Mouse (Mus musculus) MEL (cell line): Measurements from ENCODE around the gene Syne2. TPM values are rescaled to one million over a fixed set of nuclear protein-coding genes. Genes with fewer than 3 reads are reported as not detected.

Source experiments
- DNase-seq: peaks from one replicate; pipeline ENCODE4 v3.0.0; 2011; ENCODE audit warnings: low read depth, low spot score
- H3K27ac ChIP-seq: 2 replicates; pipeline ENCODE4 v1.5.1; 2012; ENCODE audit warnings: low read depth, mild to moderate bottlenecking, control low read depth, low read length, moderate library complexity; ENCODE audit not compliant: control insufficient read depth
- H3K27me3 ChIP-seq, 2 experiments: fragments of 150-350 bp in 1 of 2; sonication (generic) in 1 of 2; 2 replicates each; pipeline ENCODE4 v1.6.1; 2012; ENCODE audit warnings: low read length in 2 of 2, mild to moderate bottlenecking in 2 of 2, improper control_type of control experiment in 1 of 2, moderate library complexity in 1 of 2; ENCODE audit not compliant: insufficient read depth in 2 of 2, control insufficient read depth in 1 of 2
- H3K36me3 ChIP-seq, 2 experiments: 2 replicates each; pipeline ENCODE4 v1.6.1; 2012 to 2014; ENCODE audit warnings: low read length in 2 of 2, improper control_type of control experiment in 1 of 2, inconsistent platforms in 1 of 2, mild to moderate bottlenecking in 1 of 2; ENCODE audit not compliant: insufficient read depth in 2 of 2, control insufficient read depth in 1 of 2
- H3K4me1 ChIP-seq, 2 experiments: fragments of 150-350 bp in 1 of 2; sonication (generic) in 1 of 2; 2 replicates each; pipeline ENCODE4 v1.6.1; 2012; ENCODE audit warnings: low read length in 2 of 2, improper control_type of control experiment in 1 of 2, mild to moderate bottlenecking in 1 of 2; ENCODE audit not compliant: insufficient read depth in 2 of 2, control insufficient read depth in 1 of 2
- H3K4me3 ChIP-seq, 2 experiments: fragments of 150-350 bp in 1 of 2; sonication (generic) in 1 of 2; 2 replicates each; pipeline ENCODE4 v1.5.1; 2012; ENCODE audit warnings: low read depth in 2 of 2, low read length in 2 of 2, mild to moderate bottlenecking in 2 of 2, moderate library complexity in 2 of 2, control low read depth in 1 of 2, improper control_type of control experiment in 1 of 2; ENCODE audit not compliant: control insufficient read depth in 1 of 2, insufficient read depth in 1 of 2
- H3K79me2 ChIP-seq: 2 replicates; pipeline ENCODE4 v1.6.1; 2012; ENCODE audit warnings: mild to moderate bottlenecking, low read length, moderate library complexity; ENCODE audit not compliant: control insufficient read depth, poor library complexity, insufficient read depth
- H3K9ac ChIP-seq: 2 replicates; pipeline ENCODE4 v1.6.1; 2012; ENCODE audit warnings: low read depth, mild to moderate bottlenecking, control low read depth, low read length, moderate library complexity; ENCODE audit not compliant: control insufficient read depth, poor library complexity, severe bottlenecking
- H3K9me3 ChIP-seq: fragments of 150-350 bp; sonication (generic); replicated peaks from 2 replicates; pipeline ENCODE4 v1.6.1; 2012; ENCODE audit warnings: mild to moderate bottlenecking, low read length, improper control_type of control experiment, moderate library complexity; ENCODE audit not compliant: insufficient read depth
- CHD1 ChIP-seq: IDR thresholded peaks from 2 replicates; pipeline ENCODE4 v1.6.1; 2012; ENCODE audit warnings: low read depth, mild to moderate bottlenecking, inconsistent platforms, low read length, improper control_type of control experiment
- E2F4 ChIP-seq: IDR thresholded peaks from 2 replicates; pipeline ENCODE4 v1.6.1; 2011; ENCODE audit warnings: low read depth, low read length, improper control_type of control experiment, borderline replicate concordance
- EP300 ChIP-seq, 2 experiments: IDR thresholded peaks; 2 replicates each; pipeline ENCODE4 v1.6.1; 2011; ENCODE audit warnings: improper control_type of control experiment in 2 of 2, low read length in 2 of 2, low read depth in 1 of 2, mild to moderate bottlenecking in 1 of 2
- GABPA ChIP-seq: IDR thresholded peaks from 2 replicates; pipeline ENCODE4 v1.6.1; 2012; ENCODE audit warnings: low read depth, mild to moderate bottlenecking, inconsistent platforms, low read length, improper control_type of control experiment, moderate library complexity
- JUND ChIP-seq: IDR thresholded peaks from 2 replicates; pipeline ENCODE4 v1.6.1; 2011; ENCODE audit warnings: low read depth, mild to moderate bottlenecking, improper control_type of control experiment, low read length
- MAFK ChIP-seq: IDR thresholded peaks from 2 replicates; pipeline ENCODE4 v1.6.1; 2011; ENCODE audit warnings: low read depth, mild to moderate bottlenecking, low read length, improper control_type of control experiment, borderline replicate concordance
- MAZ ChIP-seq: IDR thresholded peaks from 2 replicates; pipeline ENCODE4 v1.6.1; 2012; ENCODE audit warnings: low read depth, mild to moderate bottlenecking, inconsistent platforms, low read length, improper control_type of control experiment
- NELFE ChIP-seq: IDR thresholded peaks from 2 replicates; pipeline ENCODE4 v1.6.1; 2011; ENCODE audit warnings: low read depth, low read length, improper control_type of control experiment
- NRF1 ChIP-seq: IDR thresholded peaks from 2 replicates; pipeline ENCODE4 v1.6.1; 2014; ENCODE audit warnings: low read depth, mild to moderate bottlenecking, inconsistent platforms, low read length, improper control_type of control experiment, moderate library complexity; ENCODE audit not compliant: poor library complexity, insufficient read depth, severe bottlenecking
- POLR2AphosphoS5 ChIP-seq: IDR thresholded peaks from 2 replicates; pipeline ENCODE4 v1.6.1; 2012; ENCODE audit warnings: low read depth, borderline replicate concordance, mild to moderate bottlenecking, inconsistent platforms, low read length, moderate library complexity, mixed read lengths
- RAD21 ChIP-seq: IDR thresholded peaks from 2 replicates; pipeline ENCODE4 v1.6.1; 2011; ENCODE audit warnings: mild to moderate bottlenecking, low read depth, low read length, improper control_type of control experiment
- RCOR1 ChIP-seq: IDR thresholded peaks from 2 replicates; pipeline ENCODE4 v1.6.1; 2012; ENCODE audit warnings: low read depth, mild to moderate bottlenecking, inconsistent platforms, low read length, improper control_type of control experiment
- SIN3A ChIP-seq: IDR thresholded peaks from 2 replicates; pipeline ENCODE4 v1.6.1; 2012; ENCODE audit warnings: low read length, improper control_type of control experiment, inconsistent platforms
- TBP ChIP-seq: IDR thresholded peaks from 2 replicates; pipeline ENCODE4 v1.8.0; 2011; ENCODE audit warnings: low read depth, low read length, improper control_type of control experiment
- UBTF ChIP-seq: IDR thresholded peaks from 2 replicates; pipeline ENCODE4 v1.6.1; 2012; ENCODE audit warnings: low read depth, mild to moderate bottlenecking, inconsistent platforms, low read length, improper control_type of control experiment, moderate library complexity, borderline replicate concordance; ENCODE audit not compliant: insufficient read depth
- USF1 ChIP-seq: IDR thresholded peaks from 2 replicates; pipeline ENCODE4 v1.6.1; 2014; ENCODE audit warnings: low read depth, mild to moderate bottlenecking, inconsistent platforms, low read length, improper control_type of control experiment, moderate library complexity
- ZKSCAN1 ChIP-seq: IDR thresholded peaks from 2 replicates; pipeline ENCODE4 v1.6.1; 2012; ENCODE audit warnings: low read depth, mild to moderate bottlenecking, inconsistent platforms, low read length, improper control_type of control experiment, moderate library complexity
- polyA plus RNA-seq, 2 experiments: library from polyadenylated mRNA; stranded (reverse) in 1 of 2; unstranded in 1 of 2; fragments of >175 nt in 1 of 2; fragments of >200 nt in 1 of 2; gene quantifications; 2 replicates each; pipeline versions ENCODE4 v1.2.1 to v1.2.4; 2012; ENCODE audit warnings: low replicate concordance in 2 of 2, low read depth in 1 of 2; ENCODE audit not compliant: insufficient read length in 2 of 2, insufficient read depth in 1 of 2, missing spikeins in 1 of 2
- total RNA-seq: library from RNA; depleted of rRNA; stranded (reverse); fragments of 300-350 nt; gene quantifications from 2 replicates; pipeline ENCODE4 v1.2.3, GENCODE M21; 2012

The Syne2 gene
- total and polyA plus RNA-seq, 3 experiments = 0.06 to 0.15 TPM; not detected in 1

GRCm38 (mm10) chr12:76093613-76094588 lies 276.0 kb downstream of the Syne2 start:
- Histone ChIP-seq H3K9ac (no peak overlapping the region), H3K4me3 (no peak overlapping the region), H3K9me3 (no peaks in the 10 kb centered on the region), H3K27ac (no peak overlapping the region), H3K79me2 (no peaks in the 10 kb centered on the region), H3K4me1 (no peaks in the 10 kb centered on the region), H3K27me3 (peaks cover 2 to 4% of the 10 kb centered on the region in 2 experiments; a peak in 3 of 4 replicates), H3K36me3 (no peaks in the 10 kb centered on the region)
- TF ChIP-seq USF1 = peak; percentile 76
- TF ChIP-seq CHD1 = no peak
- TF ChIP-seq MAFK = no peak
- TF ChIP-seq NRF1 = no peak
- no peak for TF ChIP-seq TBP
- TF ChIP-seq RCOR1 = no peak
- DNase-seq = no peak

- Histone ChIP-seq H3K27ac (no peak overlapping the region), H3K79me2 (no peaks in the 10 kb centered on the region), H3K27me3 (peaks cover 2 to 4% of the 10 kb centered on the region in 2 experiments; a peak in 3 of 4 replicates), H3K9ac (no peak overlapping the region), H3K4me3 (no peak overlapping the region), H3K36me3 (no peaks in the 10 kb centered on the region), H3K9me3 (no peaks in the 10 kb centered on the region), H3K4me1 (no peaks in the 10 kb centered on the region)
- DNase-seq = no peak
- no peak for TF ChIP-seq GABPA
Observed at GRCm38 (mm10) chr12:76095117-76096035, 277.4 kb downstream of the Syne2 start.

GRCm38 (mm10) chr12:76102621-76103020 lies 284.7 kb downstream of the Syne2 start:
- Histone ChIP-seq H3K79me2 (no peaks in the 10 kb centered on the region), H3K27ac (no peak overlapping the region), H3K27me3 (peaks cover 4 to 10% of the 10 kb centered on the region in 2 experiments), H3K4me1 (no peaks in the 10 kb centered on the region), H3K9ac (no peak overlapping the region), H3K36me3 (no peaks in the 10 kb centered on the region), H3K4me3 (no peak overlapping the region), H3K9me3 (no peaks in the 10 kb centered on the region)
- DNase-seq = no peak
- TF ChIP-seq POLR2AphosphoS5 (no peak), MAZ (no peak), RAD21 (no peak), JUND (no peak), NELFE (no peak), EP300 (IDR thresholded peaks at IDR 0.05; ENCODE audit: low read depth in 1 of 2, low read length in 2 of 2) (no peak), UBTF (no peak), ZKSCAN1 (no peak), SIN3A (no peak), CHD1 (no peak), E2F4 (no peak)
